Mouse (Mus musculus) liver, embryonic 14.5 days (tissue): ENCODE measurements at regions not wholly inside any gene's neighbourhood (a gene's known extent, or its start where the extent isn't known, plus 50 kb on each side); places are given as distances from the start of the nearest gene placed in this dataset.

ENCODE experiments used
- ATAC-seq: fragments of 200-750 bp; cut with Nextera tagmentation; 2 replicates; pipeline ENCODE4 v1.8.0; 2017; ENCODE audit warnings: moderate number of reproducible peaks, mild to moderate bottlenecking, moderate library complexity; ENCODE audit not compliant: insufficient read depth
- DNase-seq, 3 experiments: peaks; one replicate each; pipeline ENCODE4 v3.0.0-alpha.2; 2012 to 2013; ENCODE audit warnings: low read depth in 3 of 3, low spot score in 3 of 3
- H3K27ac ChIP-seq: fragments of 300-500 bp; sonication (generic); 2 replicates; pipeline ENCODE4 v1.5.1; 2014; ENCODE audit warnings: moderate library complexity, mild to moderate bottlenecking, control low read depth, inconsistent platforms
- H3K27me3 ChIP-seq: fragments of 300-500 bp; sonication (generic); 2 replicates; pipeline ENCODE4 v1.6.1; 2014; ENCODE audit warnings: mild to moderate bottlenecking, low read length, moderate library complexity; ENCODE audit not compliant: control insufficient read depth, insufficient read depth
- H3K36me3 ChIP-seq: fragments of 300-500 bp; sonication (generic); replicated peaks from 2 replicates; pipeline ENCODE4 v1.6.1; 2014; ENCODE audit warnings: low read depth; ENCODE audit not compliant: control insufficient read depth, insufficient read depth
- H3K4me1 ChIP-seq, 2 experiments: fragments of 200-500 bp in 1 of 2; fragments of 300-500 bp in 1 of 2; sonication (generic) in 1 of 2; replicated peaks; 2 replicates each; pipeline ENCODE4 v1.6.1; 2012 to 2014; ENCODE audit warnings: antibody characterized with exemption in 1 of 2, inconsistent platforms in 1 of 2, low read length in 1 of 2; ENCODE audit not compliant: control insufficient read depth in 2 of 2, insufficient read depth in 2 of 2
- H3K4me2 ChIP-seq: fragments of 300-500 bp; sonication (generic); 2 replicates; pipeline ENCODE4 v1.6.1; 2014; ENCODE audit warnings: low read depth, mild to moderate bottlenecking, control low read depth, moderate library complexity
- H3K4me3 ChIP-seq, 2 experiments: fragments of 200-500 bp in 1 of 2; fragments of 300-500 bp in 1 of 2; sonication (generic) in 1 of 2; 2 replicates each; pipeline ENCODE4 v1.5.1; 2012 to 2014; ENCODE audit warnings: low read depth in 2 of 2, low read length in 2 of 2, mild to moderate bottlenecking in 2 of 2, control low read depth in 1 of 2, inconsistent platforms in 1 of 2, moderate library complexity in 1 of 2; ENCODE audit not compliant: insufficient read depth in 1 of 2
- H3K9ac ChIP-seq: fragments of 300-500 bp; sonication (generic); replicated peaks from 2 replicates; pipeline ENCODE4 v1.6.1; 2014; ENCODE audit warnings: mild to moderate bottlenecking, control low read depth, moderate library complexity
- H3K9me3 ChIP-seq: fragments of 300-500 bp; sonication (generic); 2 replicates; pipeline ENCODE4 v1.6.1; 2016; ENCODE audit warnings: low read length, mixed read lengths; ENCODE audit not compliant: control insufficient read depth
- CTCF ChIP-seq: IDR thresholded peaks from 2 replicates; pipeline ENCODE4 v1.5.1; 2016; ENCODE audit warnings: antibody characterized with exemption, low read depth, control low read depth
- EP300 ChIP-seq: IDR thresholded peaks from 2 replicates; pipeline ENCODE4 v1.6.1; 2016; ENCODE audit warnings: antibody characterized with exemption, low read depth
- WGBS: fragments of 180-500 bp; shearing (Covaris S2); extraction: QIAGEN DNeasy Blood & Tissue Kit; methylation state at CpG from one replicate; pipeline ENCODE4 v1.1.7; 2014; ENCODE audit not compliant: insufficient replicate concordance; 5-methylcytosine and 5-hydroxymethylcytosine counted together

DNA sequence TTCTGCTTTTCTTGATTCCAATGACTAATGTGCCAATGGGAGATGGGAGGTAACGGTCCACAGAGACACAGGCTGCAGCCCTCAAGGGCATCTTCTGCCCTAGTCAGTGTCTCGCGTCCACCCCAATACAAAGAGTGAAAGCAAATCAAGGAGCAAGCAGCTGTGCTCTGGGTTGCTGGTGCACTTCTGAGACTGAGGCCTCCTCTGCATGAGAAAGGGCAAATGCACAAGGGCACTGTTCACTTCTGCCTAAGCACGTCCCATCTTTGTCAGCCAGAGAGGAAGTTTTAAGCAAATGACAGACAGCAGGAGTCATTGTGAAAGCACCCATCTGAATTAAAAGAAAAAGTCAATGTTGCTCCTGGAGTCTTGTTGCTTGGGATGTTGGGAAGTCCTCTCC is 224.3 kb downstream of the Irx2 start:
- Histone ChIP-seq H3K4me1 (no peaks in the 10 kb centered on the region), H3K36me3 (no peaks in the 10 kb centered on the region), H3K4me3 (no peak overlapping the region), H3K27me3 (no peaks in the 10 kb centered on the region), H3K9ac (no peak overlapping the region), H3K27ac (no peak overlapping the region), H3K4me2 (no peak overlapping the region), H3K9me3 (no peaks in the 10 kb centered on the region)
- 69% methylated on average over 4 of the region's 4 CpGs for WGBS
- TF ChIP-seq CTCF (no peak), EP300 (no peak)
- ATAC-seq (no peak), DNase-seq (no peak)

- ATAC-seq (no peak), DNase-seq (no peak)
- H3K36me3 ChIP-seq = no peaks in the 10 kb centered on the region
- H3K4me3 ChIP-seq = no peak overlapping the region
- H3K27me3 ChIP-seq = no peaks in the 10 kb centered on the region
- no peaks in the 10 kb centered on the region for H3K4me1 ChIP-seq
- no peak for TF ChIP-seq CTCF
- no peak for TF ChIP-seq EP300
- H3K9me3 ChIP-seq = no peaks in the 10 kb centered on the region
- no peak overlapping the region for H3K4me2 ChIP-seq
- no peak overlapping the region for H3K27ac ChIP-seq
- no peak overlapping the region for H3K9ac ChIP-seq
Measured at GRCm38 (mm10) chr13:72875921-72876320, 247.3 kb downstream of the Irx2 start.

- ATAC-seq = no peak
- H3K4me3 ChIP-seq = no peak overlapping the region
- H3K9me3 ChIP-seq = no peaks in the 10 kb centered on the region
- H3K36me3 ChIP-seq = no peaks in the 10 kb centered on the region
- no peak overlapping the region for H3K9ac ChIP-seq
- H3K4me2 ChIP-seq = no peak overlapping the region
- no peak overlapping the region for H3K27ac ChIP-seq
- DNase-seq = no peak
- H3K4me1 ChIP-seq = no peaks in the 10 kb centered on the region
- H3K27me3 ChIP-seq = no peaks in the 10 kb centered on the region
- 67% methylated on average over 11 of the region's 11 CpGs for WGBS
- no peak for TF ChIP-seq CTCF
- TF ChIP-seq EP300 = no peak
Measured at GRCm38 (mm10) chr13:72894982-72895381, 266.4 kb downstream of the Irx2 start.

DNA sequence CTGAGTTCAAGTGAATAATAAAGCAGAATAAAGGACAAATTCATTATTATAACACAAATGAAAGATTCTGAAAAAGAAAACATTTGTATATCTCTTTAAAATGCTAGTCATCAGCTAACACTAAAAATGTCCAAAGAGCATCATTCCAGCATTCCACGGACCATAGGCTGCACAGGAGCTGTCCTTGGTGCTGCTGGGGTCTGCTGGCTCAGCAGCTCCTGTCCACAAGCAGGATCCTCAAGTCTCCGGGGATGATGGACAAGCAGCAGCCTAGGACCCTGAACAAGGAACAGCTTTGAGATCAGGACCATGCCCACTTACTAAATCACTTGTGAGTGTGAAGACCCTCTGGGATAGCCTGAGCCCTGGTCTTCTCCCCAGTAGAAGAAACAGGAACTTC is 274.0 kb downstream of the Irx2 start:
- DNase-seq = no peak
- no peaks in the 10 kb centered on the region for H3K9me3 ChIP-seq
- H3K27me3 ChIP-seq = no peaks in the 10 kb centered on the region
- WGBS = 32% methylated on average over 2 of the region's 2 CpGs
- H3K4me1 ChIP-seq = no peaks in the 10 kb centered on the region
- no peak overlapping the region for H3K9ac ChIP-seq
- H3K4me3 ChIP-seq = no peak overlapping the region
- no peaks in the 10 kb centered on the region for H3K36me3 ChIP-seq
- ATAC-seq = no peak
- no peak overlapping the region for H3K27ac ChIP-seq
- TF ChIP-seq EP300 = no peak
- no peak for TF ChIP-seq CTCF
- H3K4me2 ChIP-seq = no peak overlapping the region

DNA sequence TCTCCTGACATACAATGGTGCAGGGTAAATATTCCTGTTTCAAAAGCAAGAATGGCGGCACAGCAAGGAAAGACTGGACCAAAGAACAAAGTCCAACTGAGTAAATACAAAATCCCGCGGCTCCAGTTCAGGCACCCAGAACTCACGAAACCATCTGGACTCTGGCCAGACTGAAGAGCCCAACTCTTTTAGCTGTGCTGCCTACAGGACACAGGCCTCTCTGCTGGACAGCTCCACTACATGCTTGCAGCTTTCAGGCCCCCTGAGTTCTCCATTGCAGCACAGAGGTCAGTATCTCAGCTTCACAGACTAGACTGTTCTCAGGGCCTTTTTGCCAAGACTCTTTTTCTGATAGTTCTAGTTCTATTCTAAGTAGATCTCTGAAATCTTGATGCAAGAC is 290.3 kb downstream of the Irx2 start:
- peak in 1 of 3 experiments; percentile 1 for DNase-seq
- WGBS = 64% methylated on average over 4 of the region's 4 CpGs

More for the DNA sequence above, 290.3 kb downstream of the Irx2 start:
- H3K4me3 ChIP-seq = no peak overlapping the region
- no peaks in the 10 kb centered on the region for H3K9me3 ChIP-seq
- no peaks in the 10 kb centered on the region for H3K27me3 ChIP-seq
- no peak overlapping the region for H3K9ac ChIP-seq
- no peak overlapping the region for H3K4me2 ChIP-seq
- no peak overlapping the region for H3K27ac ChIP-seq
- ATAC-seq = no peak
- TF ChIP-seq EP300 = no peak
- no peak for TF ChIP-seq CTCF
- H3K4me1 ChIP-seq = no peaks in the 10 kb centered on the region
- H3K36me3 ChIP-seq = no peaks in the 10 kb centered on the region
